Mouse (Mus musculus): ENCODE measurements around the gene Gm20388. TPM values are rescaled to one million over a fixed set of nuclear protein-coding genes. Genes with fewer than 3 reads are reported as not detected.

Gm20388 gene
- total and polyA plus RNA-seq, 3 experiments: 0.02 to 0.05 TPM; not detected in 1

DNA sequence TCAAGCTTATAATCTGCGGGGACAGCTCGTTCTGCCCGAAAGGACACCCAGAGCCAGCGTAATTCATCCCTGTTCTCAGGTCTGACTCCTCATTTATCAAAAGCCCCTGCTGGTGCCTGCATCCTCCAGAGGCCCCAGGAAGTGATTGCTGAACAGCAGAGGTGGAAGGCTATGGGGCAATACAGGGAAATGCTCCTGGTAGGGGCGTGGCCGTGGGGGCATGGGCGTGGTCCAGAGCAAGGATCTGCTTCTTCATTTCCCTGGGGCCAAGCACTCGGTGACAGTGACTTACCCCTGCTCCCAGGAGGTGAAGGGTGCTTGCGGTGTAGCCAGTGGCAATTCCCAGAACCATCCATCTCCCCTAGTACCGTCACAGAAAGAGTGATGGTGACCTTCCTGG, 534.6 kb downstream of the Gm20388 start:
- no peak for ATAC-seq (ENCODE audit: extremely low read depth, insufficient number of reproducible peaks, low FRiP score, poor library complexity, severe bottlenecking)
- Histone ChIP-seq H3K4me1 (ENCODE audit: insufficient read depth, low read depth, low read length) (peaks cover 8% of the 10 kb centered on the region), H3K27me3 (ENCODE audit: insufficient read depth, low read length) (peaks cover 77% of the 10 kb centered on the region), H3K9me3 (replicated peaks) (no peaks in the 10 kb centered on the region), H3K36me3 (replicated peaks) (no peaks in the 10 kb centered on the region), H3K4me3 (ENCODE audit: low read depth, low read length) (no peak overlapping the region)
- DNase-seq (ENCODE audit: low spot score): no peak
- TF ChIP-seq POLR2AphosphoS5 (IDR thresholded peaks at IDR 0.05; ENCODE audit: insufficient replicate concordance, low read depth, low read length): no peak
- TF ChIP-seq TAL1 (conservative IDR thresholded peaks at IDR 0.05; ENCODE audit: low read depth, low read length): no peak

DNA sequence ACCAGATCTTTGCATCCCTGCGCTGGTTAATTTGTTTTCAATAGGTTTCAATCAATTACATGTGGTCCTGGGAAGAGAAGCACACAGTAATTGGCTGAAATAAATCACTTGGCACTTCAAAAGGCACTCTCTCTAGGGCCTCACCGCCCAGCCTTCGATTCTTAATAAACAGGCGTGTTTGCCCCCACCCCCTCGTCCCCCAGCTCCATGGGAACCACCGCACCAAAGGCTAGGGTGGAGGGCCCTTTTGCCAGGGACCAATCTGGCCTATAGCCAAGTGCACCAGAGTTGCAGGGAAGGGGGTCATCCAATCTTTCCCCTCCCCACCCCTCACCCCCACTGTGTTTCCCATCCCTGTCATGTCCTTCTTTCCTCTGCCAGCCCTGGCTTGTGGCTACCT, 537.5 kb downstream of the Gm20388 start:
- ATAC-seq (ENCODE audit: extremely low read depth, insufficient number of reproducible peaks, low FRiP score, poor library complexity, severe bottlenecking): no peak
- H3K27me3 ChIP-seq (ENCODE audit: insufficient read depth, low read length): peaks cover 72% of the 10 kb centered on the region
- no peak for TF ChIP-seq CTCF (IDR thresholded peaks at IDR 0.05; ENCODE audit: low read depth, low read length)
- TF ChIP-seq TAL1 (conservative IDR thresholded peaks at IDR 0.05; ENCODE audit: low read depth, low read length): no peak
- TF ChIP-seq GATA1 (IDR thresholded peaks at IDR 0.05; ENCODE audit: borderline replicate concordance, low read length): no peak
- TF ChIP-seq GATA2 (IDR thresholded peaks at IDR 0.05; ENCODE audit: borderline replicate concordance, low read depth, low read length): no peak
- TF ChIP-seq POLR2AphosphoS5 (IDR thresholded peaks at IDR 0.05; ENCODE audit: insufficient replicate concordance, low read depth, low read length): no peak
- no peaks in the 10 kb centered on the region for H3K9me3 ChIP-seq (replicated peaks)
- no peak for DNase-seq (ENCODE audit: low spot score)
- peaks cover 16% of the 10 kb centered on the region for H3K4me1 ChIP-seq (ENCODE audit: insufficient read depth, low read depth, low read length)
- H3K4me3 ChIP-seq (ENCODE audit: low read depth, low read length): no peak overlapping the region
- H3K36me3 ChIP-seq (replicated peaks): no peaks in the 10 kb centered on the region

DNA sequence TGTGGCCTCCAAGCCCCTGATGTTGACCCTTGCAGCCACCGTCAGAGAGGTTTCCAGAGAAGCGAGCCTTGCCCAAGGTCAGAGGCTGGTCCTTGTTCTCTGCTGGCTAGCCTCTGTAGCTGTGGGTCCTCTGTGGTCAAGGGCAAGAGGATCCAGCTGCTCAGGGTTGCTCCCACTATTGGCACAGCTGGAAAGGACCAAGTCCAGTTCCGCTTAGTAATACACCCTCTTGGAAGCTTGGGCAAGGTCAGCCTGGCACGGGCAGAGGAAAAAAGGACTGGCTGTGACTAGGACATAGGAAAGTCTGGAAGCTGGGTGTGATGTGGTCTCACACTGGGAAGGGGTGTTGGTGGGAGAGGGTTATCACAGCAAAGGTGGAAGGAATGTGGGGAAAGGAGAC, 538.5 kb downstream of the Gm20388 start:
- H3K4me1 ChIP-seq (ENCODE audit: insufficient read depth, low read depth, low read length): peaks cover 18% of the 10 kb centered on the region
- TF ChIP-seq GATA1 (IDR thresholded peaks at IDR 0.05; ENCODE audit: borderline replicate concordance, low read length) (no peak), POLR2AphosphoS5 (IDR thresholded peaks at IDR 0.05; ENCODE audit: insufficient replicate concordance, low read depth, low read length) (no peak), TAL1 (conservative IDR thresholded peaks at IDR 0.05; ENCODE audit: low read depth, low read length) (no peak), CTCF (IDR thresholded peaks at IDR 0.05; ENCODE audit: low read depth, low read length) (no peak), GATA2 (IDR thresholded peaks at IDR 0.05; ENCODE audit: borderline replicate concordance, low read depth, low read length) (no peak)
- H3K27me3 ChIP-seq (ENCODE audit: insufficient read depth, low read length): peaks cover 75% of the 10 kb centered on the region
- no peak for ATAC-seq (ENCODE audit: extremely low read depth, insufficient number of reproducible peaks, low FRiP score, poor library complexity, severe bottlenecking)
- no peak for DNase-seq (ENCODE audit: low spot score)
- H3K4me3 ChIP-seq (ENCODE audit: low read depth, low read length): no peak overlapping the region
- no peaks in the 10 kb centered on the region for H3K36me3 ChIP-seq (replicated peaks)
- H3K9me3 ChIP-seq (replicated peaks): no peaks in the 10 kb centered on the region

DNA sequence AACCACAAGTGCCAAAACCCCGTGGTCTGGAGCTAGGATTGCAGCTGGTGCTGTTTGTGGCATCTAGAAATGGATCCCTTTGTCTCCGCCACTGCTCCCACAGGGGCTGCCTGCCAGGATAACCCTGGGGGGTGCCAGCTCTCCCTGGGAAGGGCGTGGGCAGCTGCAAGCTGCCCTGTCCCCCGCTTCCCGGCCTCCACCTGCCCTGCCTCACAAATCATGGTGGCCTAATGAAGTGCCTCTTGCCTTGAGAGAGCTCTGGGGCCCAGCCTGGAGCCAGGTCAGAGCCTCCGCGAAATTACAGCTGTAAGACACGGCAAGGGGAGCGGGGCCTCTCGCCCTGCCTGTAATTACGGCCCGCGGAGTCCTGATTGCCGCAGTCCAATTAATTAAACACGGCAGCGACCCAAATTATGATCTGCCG, 539.0 kb downstream of the Gm20388 start:
- TF ChIP-seq GATA2 (IDR thresholded peaks at IDR 0.05; ENCODE audit: borderline replicate concordance, low read depth, low read length) (no peak), GATA1 (IDR thresholded peaks at IDR 0.05; ENCODE audit: borderline replicate concordance, low read length) (no peak), CTCF (IDR thresholded peaks at IDR 0.05; ENCODE audit: low read depth, low read length) (no peak), TAL1 (conservative IDR thresholded peaks at IDR 0.05; ENCODE audit: low read depth, low read length) (no peak), POLR2AphosphoS5 (IDR thresholded peaks at IDR 0.05; ENCODE audit: insufficient replicate concordance, low read depth, low read length) (no peak)
- Histone ChIP-seq H3K4me1 (ENCODE audit: insufficient read depth, low read depth, low read length) (peaks cover 21% of the 10 kb centered on the region), H3K4me3 (ENCODE audit: low read depth, low read length) (no peak overlapping the region), H3K9me3 (replicated peaks) (no peaks in the 10 kb centered on the region), H3K27me3 (ENCODE audit: insufficient read depth, low read length) (peaks cover 77% of the 10 kb centered on the region), H3K36me3 (replicated peaks) (no peaks in the 10 kb centered on the region)
- DNase-seq (ENCODE audit: low spot score) (no peak), ATAC-seq (ENCODE audit: extremely low read depth, insufficient number of reproducible peaks, low FRiP score, poor library complexity, severe bottlenecking) (no peak)

DNA sequence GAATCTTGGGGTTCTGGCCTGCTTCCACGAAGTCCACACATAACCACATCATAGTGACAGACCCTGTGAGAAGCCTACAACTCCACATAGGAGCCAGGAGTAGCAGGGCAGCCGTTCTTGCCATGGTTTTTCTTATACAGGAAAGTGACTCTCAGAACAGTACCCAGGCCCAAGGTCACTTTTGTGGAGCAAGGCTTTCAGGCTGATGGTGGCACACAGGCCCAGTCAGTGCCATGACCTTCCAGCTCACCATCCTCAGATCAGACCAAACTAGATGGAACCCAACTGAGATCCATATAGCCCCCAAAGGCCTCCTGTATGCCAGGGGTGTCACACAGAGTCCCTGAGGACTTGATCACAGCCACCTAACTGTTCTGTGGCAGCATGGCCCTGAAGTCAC, 541.5 kb downstream of the Gm20388 start:
- H3K4me3 ChIP-seq (ENCODE audit: low read depth, low read length): no peak overlapping the region
- ATAC-seq (ENCODE audit: extremely low read depth, insufficient number of reproducible peaks, low FRiP score, poor library complexity, severe bottlenecking) (no peak), DNase-seq (ENCODE audit: low spot score) (no peak)
- H3K4me1 ChIP-seq (ENCODE audit: insufficient read depth, low read depth, low read length): peaks cover 34% of the 10 kb centered on the region
- H3K9me3 ChIP-seq (replicated peaks): no peaks in the 10 kb centered on the region
- TF ChIP-seq GATA1 (IDR thresholded peaks at IDR 0.05; ENCODE audit: borderline replicate concordance, low read length) (no peak), CTCF (IDR thresholded peaks at IDR 0.05; ENCODE audit: low read depth, low read length) (no peak), POLR2AphosphoS5 (IDR thresholded peaks at IDR 0.05; ENCODE audit: insufficient replicate concordance, low read depth, low read length) (no peak), TAL1 (conservative IDR thresholded peaks at IDR 0.05; ENCODE audit: low read depth, low read length) (no peak), GATA2 (IDR thresholded peaks at IDR 0.05; ENCODE audit: borderline replicate concordance, low read depth, low read length) (no peak)
- no peaks in the 10 kb centered on the region for H3K36me3 ChIP-seq (replicated peaks)
- peaks cover 86% of the 10 kb centered on the region for H3K27me3 ChIP-seq (ENCODE audit: insufficient read depth, low read length)

DNA sequence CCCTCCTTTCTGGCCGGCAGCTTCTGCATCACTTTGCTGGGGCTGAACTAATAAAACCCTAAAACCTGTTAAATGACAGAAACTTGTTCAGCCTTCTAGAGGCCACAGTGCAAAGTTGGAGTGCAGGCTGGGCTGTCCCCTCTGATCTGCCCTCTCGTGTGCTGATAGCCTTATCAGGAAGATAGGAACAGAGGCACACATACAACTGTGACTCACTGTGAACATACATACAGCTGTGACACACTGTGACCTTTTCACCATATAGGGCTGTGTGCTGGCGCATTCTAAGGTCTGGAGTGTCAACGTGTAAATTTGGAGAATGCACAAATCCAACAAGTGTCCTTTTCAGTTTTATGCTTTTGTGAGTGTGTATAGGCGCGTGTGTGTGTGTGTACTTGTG, 543.8 kb downstream of the Gm20388 start:
- H3K9me3 ChIP-seq (replicated peaks): no peaks in the 10 kb centered on the region
- ATAC-seq (ENCODE audit: extremely low read depth, insufficient number of reproducible peaks, low FRiP score, poor library complexity, severe bottlenecking) (no peak), DNase-seq (ENCODE audit: low spot score) (no peak)
- peaks cover 89% of the 10 kb centered on the region for H3K27me3 ChIP-seq (ENCODE audit: insufficient read depth, low read length)
- H3K4me3 ChIP-seq (ENCODE audit: low read depth, low read length): no peak overlapping the region
- H3K4me1 ChIP-seq (ENCODE audit: insufficient read depth, low read depth, low read length): peaks cover 34% of the 10 kb centered on the region
- no peaks in the 10 kb centered on the region for H3K36me3 ChIP-seq (replicated peaks)
- TF ChIP-seq CTCF (IDR thresholded peaks at IDR 0.05; ENCODE audit: low read depth, low read length) (no peak), TAL1 (conservative IDR thresholded peaks at IDR 0.05; ENCODE audit: low read depth, low read length) (no peak), GATA2 (IDR thresholded peaks at IDR 0.05; ENCODE audit: borderline replicate concordance, low read depth, low read length) (no peak), GATA1 (IDR thresholded peaks at IDR 0.05; ENCODE audit: borderline replicate concordance, low read length) (no peak), POLR2AphosphoS5 (IDR thresholded peaks at IDR 0.05; ENCODE audit: insufficient replicate concordance, low read depth, low read length) (no peak)

DNA sequence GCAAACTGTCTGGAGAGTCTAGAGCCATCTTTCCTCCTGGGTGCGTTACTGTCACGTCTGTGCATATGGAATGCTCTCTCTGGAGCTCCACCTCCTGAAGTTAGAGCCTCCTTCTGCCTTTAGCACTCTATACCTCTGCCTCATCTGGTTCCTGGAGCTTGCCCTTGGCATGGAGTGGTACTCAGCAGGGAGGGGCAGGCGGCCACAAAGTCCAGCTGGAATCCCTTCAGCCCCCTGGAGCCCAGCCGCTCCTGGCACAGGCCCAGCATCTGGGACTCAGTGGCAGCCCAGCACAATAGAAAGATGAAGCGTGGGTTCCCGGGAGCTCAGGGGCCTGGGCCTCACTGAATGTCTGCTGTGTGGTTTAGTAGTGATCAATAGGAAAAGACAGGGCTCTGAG, 549.7 kb downstream of the Gm20388 start:
- DNase-seq (ENCODE audit: low spot score) (no peak), ATAC-seq (ENCODE audit: extremely low read depth, insufficient number of reproducible peaks, low FRiP score, poor library complexity, severe bottlenecking) (no peak)
- Histone ChIP-seq H3K36me3 (replicated peaks) (no peaks in the 10 kb centered on the region), H3K9me3 (replicated peaks) (peaks cover 8% of the 10 kb centered on the region), H3K4me3 (ENCODE audit: low read depth, low read length) (no peak overlapping the region), H3K27me3 (ENCODE audit: insufficient read depth, low read length) (peaks cover 94% of the 10 kb centered on the region), H3K4me1 (ENCODE audit: insufficient read depth, low read depth, low read length) (peaks cover 30% of the 10 kb centered on the region)
- TF ChIP-seq GATA2 (IDR thresholded peaks at IDR 0.05; ENCODE audit: borderline replicate concordance, low read depth, low read length): no peak
- TF ChIP-seq TAL1 (conservative IDR thresholded peaks at IDR 0.05; ENCODE audit: low read depth, low read length): no peak
- TF ChIP-seq GATA1 (IDR thresholded peaks at IDR 0.05; ENCODE audit: borderline replicate concordance, low read length): no peak
- no peak for TF ChIP-seq CTCF (IDR thresholded peaks at IDR 0.05; ENCODE audit: low read depth, low read length)
- TF ChIP-seq POLR2AphosphoS5 (IDR thresholded peaks at IDR 0.05; ENCODE audit: insufficient replicate concordance, low read depth, low read length): no peak

Data from G1E (cell line).